Mouse (Mus musculus) ovary, postnatal 36 days (tissue): ENCODE data around the gene Spryd3.
"Not testable (repeated sequence)": the region's sequence is repeated elsewhere in the genome, so short reads cannot be mapped to it uniquely, and the experiment has no call there.

Experiments used
- DNase-seq: peaks from one replicate; pipeline ENCODE4 v3.0.0; 2022; ENCODE audit warnings: low spot score, mixed read lengths

Gene Spryd3

GRCm38 (mm10) chr15:102136129-102136758 is at the start of gene Spryd3:
Gene Spryd3, minus strand, starts transcription at chr15:102136234.
- peak; percentile 98 for DNase-seq

GRCm38 (mm10) chr15:102183076-102183475 is 47.0 kb upstream of the Spryd3 start:
- DNase-seq: no peak

- no peak for DNase-seq
These were observed 43.9 kb upstream of the Spryd3 start for GRCm38 (mm10) chr15:102179924-102180323.

- no peak for DNase-seq
These were observed 43.1 kb upstream of the Spryd3 start for GRCm38 (mm10) chr15:102179106-102179505.

GRCm38 (mm10) chr15:102178279-102178678 is 42.2 kb upstream of the Spryd3 start:
- DNase-seq: peak; percentile 74

- DNase-seq: no peak
These were observed 41.4 kb upstream of the Spryd3 start for GRCm38 (mm10) chr15:102177417-102177816.

GRCm38 (mm10) chr15:102176571-102177316 is 40.7 kb upstream of the Spryd3 start:
- DNase-seq: no peak

GRCm38 (mm10) chr15:102175736-102176319 is 39.8 kb upstream of the Spryd3 start:
- no peak for DNase-seq

- DNase-seq: no peak
These were observed 37.5 kb upstream of the Spryd3 start for GRCm38 (mm10) chr15:102173581-102173980.

GRCm38 (mm10) chr15:102169064-102169463 is 33.0 kb upstream of the Spryd3 start:
- no peak for DNase-seq

GRCm38 (mm10) chr15:102167620-102168021 is 31.6 kb upstream of the Spryd3 start:
- DNase-seq: no peak

- no peak for DNase-seq
These were observed 29.6 kb upstream of the Spryd3 start for GRCm38 (mm10) chr15:102165468-102166100.

- DNase-seq: no peak
These were observed 28.1 kb upstream of the Spryd3 start for GRCm38 (mm10) chr15:102163900-102164693.

- DNase-seq: no peak
These were observed 24.5 kb upstream of the Spryd3 start for GRCm38 (mm10) chr15:102160415-102161060.

GRCm38 (mm10) chr15:102156836-102157235 is 20.8 kb upstream of the Spryd3 start:
- no peak for DNase-seq

- not testable (repeated sequence) for DNase-seq
These were observed 19.0 kb upstream of the Spryd3 start for GRCm38 (mm10) chr15:102155006-102155405.

- no peak for DNase-seq
These were observed 16.6 kb upstream of the Spryd3 start for GRCm38 (mm10) chr15:102152646-102153045.

GRCm38 (mm10) chr15:102150301-102151135 is 14.5 kb upstream of the Spryd3 start, which contains the start of gene Soat2:
Gene Soat2, plus strand, starts transcription at chr15:102150526.
- peak; percentile 27 for DNase-seq

- no peak for DNase-seq
These were observed 13.5 kb upstream of the Spryd3 start for GRCm38 (mm10) chr15:102149561-102149960.

- DNase-seq: no peak
These were observed 11.8 kb upstream of the Spryd3 start for GRCm38 (mm10) chr15:102147674-102148402.
